Mouse (Mus musculus): ENCODE measurements around the gene Sri.

Gene Sri

DNA sequence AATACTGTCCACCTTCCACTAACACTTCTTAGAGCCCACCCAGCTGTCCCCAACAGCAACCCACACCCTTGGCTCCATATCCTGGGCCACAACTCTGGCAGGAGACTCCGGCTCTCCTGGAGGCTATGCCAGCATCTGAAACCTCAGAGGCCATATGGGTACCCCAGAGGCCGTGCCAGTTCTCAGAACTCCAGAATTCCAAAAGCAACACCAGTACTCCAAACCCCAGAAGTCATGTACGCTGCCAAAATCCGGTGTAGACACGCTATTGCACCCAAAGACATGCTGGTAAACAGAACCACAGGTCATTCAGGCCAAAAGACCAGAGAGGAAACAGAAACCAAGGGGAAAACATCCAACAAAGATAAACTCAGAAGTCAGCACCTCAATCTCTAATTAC lies 66.4 kb downstream of the Sri start:
- no peak for DNase-seq (ENCODE audit: low spot score)

DNA sequence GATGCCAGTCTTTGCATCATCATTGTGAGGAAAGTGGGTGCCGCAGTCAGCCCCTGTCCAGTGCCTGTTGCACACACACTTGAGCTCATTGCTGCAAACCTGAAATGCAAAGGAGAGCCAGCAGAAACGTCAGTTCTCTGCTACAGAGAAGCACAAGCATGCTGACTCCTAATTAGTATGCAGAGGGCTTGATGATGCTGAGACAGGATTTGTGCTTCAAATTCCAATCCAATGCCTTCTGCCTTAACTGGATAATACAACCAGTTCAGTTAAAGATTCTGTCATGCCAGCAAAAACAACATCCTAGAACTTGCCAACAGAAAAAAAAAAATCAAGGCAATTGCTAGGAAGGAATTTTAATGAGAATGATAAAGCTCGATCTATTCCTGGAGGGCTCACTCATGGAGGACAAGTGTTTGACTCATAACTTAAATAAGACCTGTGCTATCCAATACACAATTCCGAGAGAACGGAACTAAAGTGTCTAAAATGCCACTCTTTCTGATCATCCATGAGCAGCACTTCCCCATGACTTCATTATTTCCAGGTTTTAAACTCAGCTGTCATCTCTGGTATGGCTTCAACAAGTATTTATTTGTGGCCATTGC lies 70.8 kb downstream of the Sri start:
- no peak for DNase-seq (ENCODE audit: low spot score)
